Mouse (Mus musculus) ES-E14 (cell line): Measurements from ENCODE around the gene Gm49486.

Experiments used
- CHD2 ChIP-seq: IDR thresholded peaks from 2 replicates; pipeline ENCODE4 v1.6.1; 2014; ENCODE audit warnings: mild to moderate bottlenecking, low read depth, low read length, inconsistent platforms
- MAFK ChIP-seq: IDR thresholded peaks from 2 replicates; pipeline ENCODE4 v1.6.1; 2014; ENCODE audit warnings: mild to moderate bottlenecking, low read depth, low read length, inconsistent platforms; ENCODE audit not compliant: insufficient read depth
- ZNF384 ChIP-seq: IDR thresholded peaks from 2 replicates; pipeline ENCODE4 v1.6.1; 2012; ENCODE audit warnings: low read depth, low read length, inconsistent platforms

DNA sequence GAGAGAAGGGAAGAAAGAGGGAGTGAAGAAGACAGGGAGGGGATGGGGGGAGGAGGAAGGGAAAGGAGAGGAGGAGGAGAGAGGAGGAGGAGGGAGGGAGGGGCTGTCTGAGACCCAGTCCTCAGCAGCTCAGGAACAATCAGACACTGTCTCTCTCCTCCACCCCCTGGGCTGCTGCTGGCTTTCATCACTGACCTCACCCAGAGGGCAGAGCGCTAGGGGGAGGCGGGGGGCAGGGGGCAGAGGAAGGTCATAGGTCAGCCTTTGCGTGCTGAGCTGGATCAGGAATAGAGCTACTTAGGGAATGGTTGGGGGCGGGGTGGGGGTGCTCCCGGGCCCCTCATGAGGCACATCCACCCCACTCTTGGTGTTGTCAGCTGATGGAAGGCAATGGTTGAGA lies 5.5 kb upstream of the Gm49486 start:
- no peak for TF ChIP-seq CHD2
- TF ChIP-seq MAFK = no peak
- no peak for TF ChIP-seq ZNF384
